Mouse (Mus musculus): ENCODE measurements around the gene Dhrs9.

GRCm38 (mm10) chr2:69415070-69415469 lies 34.8 kb downstream of the Dhrs9 start:
- TF ChIP-seq CTCF (IDR thresholded peaks at IDR 0.05; ENCODE audit: extremely low read depth, insufficient read depth, insufficient read length, insufficient replicate concordance) (no peak), POLR2A (IDR thresholded peaks at IDR 0.05; ENCODE audit: low read depth, low read length) (no peak)
